Mouse (Mus musculus) lung, postnatal 0 days (tissue): ENCODE measurements around the gene Glt8d2. TPM values are rescaled to one million over a fixed set of nuclear protein-coding genes. Genes with fewer than 3 reads are reported as not detected.

Source experiments
- ATAC-seq: fragments of 200-750 bp; cut with Nextera tagmentation; 2 replicates; pipeline ENCODE4 v1.8.0; 2017; ENCODE audit warnings: moderate library complexity
- DNase-seq: peaks from one replicate; pipeline ENCODE4 v3.0.0-alpha.2; 2016; ENCODE audit warnings: low spot score
- H3K27ac ChIP-seq: fragments of 300-500 bp; sonication (generic); 2 replicates; pipeline ENCODE4 v1.5.1; 2014; ENCODE audit warnings: antibody characterized with exemption, mild to moderate bottlenecking, low read length, mixed read lengths
- H3K27me3 ChIP-seq: fragments of 300-500 bp; sonication (generic); replicated peaks from 2 replicates; pipeline ENCODE4 v1.6.1; 2014; ENCODE audit warnings: low read length, mixed read lengths; ENCODE audit not compliant: insufficient read depth
- H3K36me3 ChIP-seq: fragments of 300-500 bp; sonication (generic); 2 replicates; pipeline ENCODE4 v1.6.1; 2014; ENCODE audit warnings: low read length, mixed read lengths; ENCODE audit not compliant: insufficient read depth
- H3K4me1 ChIP-seq: fragments of 300-500 bp; sonication (generic); 2 replicates; pipeline ENCODE4 v1.6.1; 2014; ENCODE audit warnings: antibody characterized with exemption, low read depth, low read length, mixed read lengths; ENCODE audit not compliant: insufficient read depth
- H3K4me2 ChIP-seq: fragments of 300-500 bp; sonication (generic); replicated peaks from 2 replicates; pipeline ENCODE4 v1.6.1; 2014; ENCODE audit warnings: low read depth, mild to moderate bottlenecking, low read length, moderate library complexity, mixed read lengths
- H3K4me3 ChIP-seq: fragments of 300-500 bp; sonication (generic); 2 replicates; pipeline ENCODE4 v1.5.1; 2014; ENCODE audit warnings: low read depth, low read length
- H3K9ac ChIP-seq: fragments of 300-500 bp; sonication (generic); replicated peaks from 2 replicates; pipeline ENCODE4 v1.6.1; 2014; ENCODE audit warnings: low read depth, mild to moderate bottlenecking
- H3K9me3 ChIP-seq: fragments of 300-500 bp; sonication (generic); 2 replicates; pipeline ENCODE4 v1.6.1; 2016; ENCODE audit warnings: low read length, mixed read lengths
- CTCF ChIP-seq: IDR thresholded peaks from 2 replicates; pipeline ENCODE4 v1.5.1; 2016; ENCODE audit warnings: antibody characterized with exemption, mild to moderate bottlenecking
- EP300 ChIP-seq: IDR thresholded peaks from 2 replicates; pipeline ENCODE4 v1.6.1; 2016; ENCODE audit warnings: antibody characterized with exemption, mild to moderate bottlenecking, control low read depth
- WGBS: fragments of 180-500 bp; shearing (Covaris S2); extraction: QIAGEN DNeasy Blood & Tissue Kit; methylation state at CpG from one replicate; pipeline ENCODE4 v1.1.7; 2014; 5-methylcytosine and 5-hydroxymethylcytosine counted together
- polyA plus RNA-seq: library from polyadenylated mRNA; unstranded; fragments of >200 nt; fragmentation: Nextera tagmentation; extraction: Ambion mirVana; gene quantifications from 2 replicates; pipeline ENCODE4 v1.2.1, GENCODE M21; 2015

Gene Glt8d2
- polyA plus RNA-seq, 1 experiment from 2014 or later = 2.4 TPM

GRCm38 (mm10) chr10:82689681-82690211 is 704 bp downstream of the Glt8d2 start:
- Histone ChIP-seq H3K36me3 (no peaks in the 10 kb centered on the region), H3K9me3 (no peaks in the 10 kb centered on the region), H3K27ac (0 out of 2 replicates have a peak overlapping the region, but pooled peaks have one; percentile 14), H3K4me2 (no peak overlapping the region), H3K4me1 (no peaks in the 10 kb centered on the region), H3K4me3 (no peak overlapping the region), H3K9ac (no peak overlapping the region), H3K27me3 (no peaks in the 10 kb centered on the region)
- ATAC-seq = peak; percentile 89
- DNase-seq = peak; percentile 76
- TF ChIP-seq CTCF (no peak), EP300 (0 out of 2 replicates have a peak, but pooled peaks have one; percentile 36)
- 38% methylated on average over 7 of the region's 7 CpGs for WGBS

GRCm38 (mm10) chr10:82685440-82685839 is 5.0 kb downstream of the Glt8d2 start:
- H3K27ac ChIP-seq = no peak overlapping the region
- no peaks in the 10 kb centered on the region for H3K36me3 ChIP-seq
- ATAC-seq = no peak
- H3K4me2 ChIP-seq = no peak overlapping the region
- H3K4me1 ChIP-seq = no peaks in the 10 kb centered on the region
- H3K27me3 ChIP-seq = no peaks in the 10 kb centered on the region
- 47% methylated on average over 2 of the region's 2 CpGs for WGBS
- DNase-seq = no peak
- H3K9ac ChIP-seq = no peak overlapping the region
- no peaks in the 10 kb centered on the region for H3K9me3 ChIP-seq
- H3K4me3 ChIP-seq = no peak overlapping the region
- TF ChIP-seq CTCF = no peak
- no peak for TF ChIP-seq EP300

- TF ChIP-seq CTCF (no peak), EP300 (no peak)
- H3K4me1 ChIP-seq = no peaks in the 10 kb centered on the region
- no peak overlapping the region for H3K4me3 ChIP-seq
- H3K9ac ChIP-seq = no peak overlapping the region
- H3K9me3 ChIP-seq = no peaks in the 10 kb centered on the region
- no peak overlapping the region for H3K27ac ChIP-seq
- ATAC-seq (no peak), DNase-seq (no peak)
- no peaks in the 10 kb centered on the region for H3K36me3 ChIP-seq
- 85% methylated on average over 7 of the region's 7 CpGs for WGBS
- H3K27me3 ChIP-seq = no peaks in the 10 kb centered on the region
- H3K4me2 ChIP-seq = no peak overlapping the region
These were observed 8.8 kb downstream of the Glt8d2 start for GRCm38 (mm10) chr10:82681639-82682038.

- no peak overlapping the region for H3K4me3 ChIP-seq
- H3K9ac ChIP-seq = no peak overlapping the region
- H3K27me3 ChIP-seq = no peaks in the 10 kb centered on the region
- 89% methylated on average over 5 of the region's 5 CpGs for WGBS
- H3K9me3 ChIP-seq = no peaks in the 10 kb centered on the region
- no peaks in the 10 kb centered on the region for H3K4me1 ChIP-seq
- ATAC-seq (no peak), DNase-seq (no peak)
- no peak overlapping the region for H3K4me2 ChIP-seq
- TF ChIP-seq CTCF (no peak), EP300 (no peak)
- H3K36me3 ChIP-seq = no peaks in the 10 kb centered on the region
- H3K27ac ChIP-seq = no peak overlapping the region
These were observed 9.7 kb downstream of the Glt8d2 start for GRCm38 (mm10) chr10:82680769-82681168.

GRCm38 (mm10) chr10:82676949-82677348 is 13.5 kb downstream of the Glt8d2 start:
- no peaks in the 10 kb centered on the region for H3K9me3 ChIP-seq
- no peak for TF ChIP-seq EP300
- no peak for TF ChIP-seq CTCF
- 69% methylated on average over 6 of the region's 6 CpGs for WGBS
- H3K4me2 ChIP-seq = no peak overlapping the region
- DNase-seq (no peak), ATAC-seq (no peak)
- no peaks in the 10 kb centered on the region for H3K4me1 ChIP-seq
- no peak overlapping the region for H3K27ac ChIP-seq
- no peak overlapping the region for H3K4me3 ChIP-seq
- no peaks in the 10 kb centered on the region for H3K36me3 ChIP-seq
- no peaks in the 10 kb centered on the region for H3K27me3 ChIP-seq
- H3K9ac ChIP-seq = no peak overlapping the region

- WGBS = 64% methylated on average over 6 of the region's 6 CpGs
These were observed 20.2 kb downstream of the Glt8d2 start for GRCm38 (mm10) chr10:82670205-82670604.

More at GRCm38 (mm10) chr10:82670205-82670604, 20.2 kb downstream of the Glt8d2 start:
- ATAC-seq (no peak), DNase-seq (no peak)
- Histone ChIP-seq H3K27ac (no peak overlapping the region), H3K4me3 (no peak overlapping the region), H3K9ac (no peak overlapping the region), H3K9me3 (no peaks in the 10 kb centered on the region), H3K36me3 (no peaks in the 10 kb centered on the region), H3K4me1 (no peaks in the 10 kb centered on the region; the same call in 1 of the 2 replicates), H3K27me3 (no peaks in the 10 kb centered on the region), H3K4me2 (no peak overlapping the region)
- TF ChIP-seq EP300 (no peak), CTCF (no peak)
